Mouse (Mus musculus) stomach, embryonic 15.5 days (tissue): ENCODE data around the gene Ap1s1. TPM values are rescaled to one million over a fixed set of nuclear protein-coding genes. Genes with fewer than 3 reads are reported as not detected.

ENCODE experiments used
- ATAC-seq: fragments of 200-750 bp; cut with Nextera tagmentation; 2 replicates; pipeline ENCODE4 v1.8.0; 2017; ENCODE audit warnings: low read depth, moderate number of reproducible peaks, moderate TSS enrichment; ENCODE audit not compliant: insufficient read depth, low FRiP score
- H3K27ac ChIP-seq: fragments of 300-500 bp; sonication (generic); 2 replicates; pipeline ENCODE4 v1.5.1; 2015; ENCODE audit warnings: mild to moderate bottlenecking, inconsistent platforms
- H3K27me3 ChIP-seq: fragments of 300-500 bp; sonication (generic); replicated peaks from 2 replicates; pipeline ENCODE4 v1.6.1; 2015; ENCODE audit warnings: inconsistent platforms
- H3K36me3 ChIP-seq: fragments of 300-500 bp; sonication (generic); 2 replicates; pipeline ENCODE4 v1.6.1; 2015; ENCODE audit warnings: inconsistent platforms
- H3K4me1 ChIP-seq: fragments of 300-500 bp; sonication (generic); 2 replicates; pipeline ENCODE4 v1.6.1; 2015; ENCODE audit warnings: inconsistent platforms
- H3K4me2 ChIP-seq: fragments of 300-500 bp; sonication (generic); 2 replicates; pipeline ENCODE4 v1.6.1; 2015; ENCODE audit warnings: mild to moderate bottlenecking, inconsistent platforms
- H3K4me3 ChIP-seq: fragments of 300-500 bp; sonication (generic); replicated peaks from 2 replicates; pipeline ENCODE4 v1.5.1; 2015; ENCODE audit warnings: inconsistent platforms
- H3K9ac ChIP-seq: fragments of 300-500 bp; sonication (generic); 2 replicates; pipeline ENCODE4 v1.6.1; 2015; ENCODE audit warnings: inconsistent platforms
- H3K9me3 ChIP-seq: fragments of 300-500 bp; sonication (generic); 2 replicates; pipeline ENCODE4 v1.6.1; 2016; ENCODE audit warnings: inconsistent platforms
- WGBS: fragments of 180-500 bp; shearing (Covaris S2); methylation state at CpG from one replicate; pipeline ENCODE4 v1.1.7; 2015; 5-methylcytosine and 5-hydroxymethylcytosine counted together
- polyA plus RNA-seq: library from polyadenylated mRNA; unstranded; fragments of >200 nt; fragmentation: Nextera tagmentation; extraction: Ambion mirVana; gene quantifications from 2 replicates; pipeline ENCODE4 v1.2.1, GENCODE M21; 2015

The Ap1s1 gene
- polyA plus RNA-seq, 1 experiment from 2014 or later: 211 TPM

DNA sequence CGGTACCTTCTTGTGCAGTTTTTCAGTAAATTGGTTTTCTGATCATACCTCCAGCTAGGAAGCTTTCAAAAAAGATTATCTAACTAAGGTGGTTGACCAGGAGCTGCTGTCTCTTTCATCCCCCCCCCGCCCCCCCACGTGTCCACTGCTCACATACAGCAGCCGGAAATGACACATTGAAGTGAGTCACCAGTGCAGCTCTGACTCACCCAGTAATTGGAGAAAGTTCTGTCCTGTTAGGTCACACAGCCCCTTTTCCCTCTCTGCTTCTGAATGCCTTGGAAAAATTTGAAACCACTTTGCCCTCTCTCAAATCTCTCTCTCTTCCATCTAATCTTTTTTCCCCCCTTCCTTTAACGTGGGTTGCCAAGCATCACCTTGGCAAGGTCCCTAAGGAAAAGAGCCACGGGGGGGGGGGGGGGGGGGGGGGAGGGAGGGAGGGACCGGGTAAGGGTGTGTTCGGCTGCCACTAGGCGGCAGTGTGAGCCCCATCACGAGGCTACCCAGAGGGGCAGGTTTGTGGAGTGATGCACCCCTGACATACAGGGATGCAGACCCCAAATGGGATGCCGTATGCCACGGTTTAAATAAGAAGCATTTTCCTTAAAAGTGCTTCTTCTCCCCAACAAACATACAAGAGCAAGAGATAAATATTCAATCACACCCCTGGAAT lies 16.0 kb upstream of the Ap1s1 start:
- no peak overlapping the region for H3K9ac ChIP-seq
- H3K4me2 ChIP-seq: no peak overlapping the region
- H3K27me3 ChIP-seq: no peaks in the 10 kb centered on the region
- H3K4me1 ChIP-seq: no peaks in the 10 kb centered on the region
- H3K4me3 ChIP-seq: no peak overlapping the region
- WGBS: 22% methylated on average over 10 of the region's 12 CpGs
- no peaks in the 10 kb centered on the region for H3K9me3 ChIP-seq
- no peak for ATAC-seq
- H3K27ac ChIP-seq: no peak overlapping the region
- H3K36me3 ChIP-seq: no peaks in the 10 kb centered on the region

DNA sequence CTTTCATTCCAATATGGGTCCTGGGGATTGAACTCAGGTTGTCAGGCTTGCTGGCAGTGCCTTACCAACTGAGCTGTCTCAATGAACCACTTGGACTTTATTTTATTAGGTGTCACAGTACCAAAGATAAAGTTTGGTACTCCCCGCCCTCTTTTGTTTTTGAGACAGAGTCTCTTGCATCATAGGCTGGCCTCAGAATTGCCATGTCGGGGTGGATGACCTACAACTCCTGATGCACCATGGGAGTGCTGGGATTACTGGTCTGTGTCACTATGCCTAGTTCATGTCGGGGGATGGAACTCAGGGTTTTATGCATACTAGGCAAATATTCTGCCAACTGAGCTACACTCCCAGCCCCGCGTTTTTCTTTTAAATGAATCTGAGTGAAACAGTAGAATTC lies 8.9 kb upstream of the Ap1s1 start:
- Histone ChIP-seq H3K9me3 (no peaks in the 10 kb centered on the region), H3K4me3 (no peak overlapping the region), H3K9ac (no peak overlapping the region), H3K27me3 (0 out of 2 replicates have a peak, but pooled peaks cover 3% of the 10 kb centered on the region), H3K36me3 (no peaks in the 10 kb centered on the region), H3K27ac (no peak overlapping the region), H3K4me2 (no peak overlapping the region), H3K4me1 (no peaks in the 10 kb centered on the region)
- no peak for ATAC-seq
- 83% methylated on average over 5 of the region's 5 CpGs for WGBS

DNA sequence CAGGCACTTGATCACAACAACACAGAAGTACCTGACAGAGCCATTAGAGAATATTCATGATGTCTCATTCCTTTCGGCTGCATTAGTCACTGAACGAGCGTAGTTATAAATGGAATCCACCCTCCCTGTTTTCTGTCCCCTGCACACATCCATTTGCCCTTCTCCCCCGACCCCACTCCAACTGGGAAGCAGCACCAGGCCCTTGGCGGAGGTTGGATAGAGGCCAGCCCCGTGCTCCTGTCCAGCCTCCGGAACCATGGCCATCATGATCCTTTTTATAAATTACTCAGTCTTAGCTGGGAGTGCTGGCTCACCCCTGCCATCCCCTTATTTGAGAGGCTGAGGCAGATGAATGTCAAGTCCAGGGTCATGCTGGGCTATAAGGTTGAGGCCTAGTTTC lies 8.4 kb upstream of the Ap1s1 start:
- Histone ChIP-seq H3K4me1 (no peaks in the 10 kb centered on the region), H3K36me3 (no peaks in the 10 kb centered on the region), H3K9me3 (no peaks in the 10 kb centered on the region), H3K4me3 (no peak overlapping the region), H3K4me2 (no peak overlapping the region), H3K27me3 (0 out of 2 replicates have a peak, but pooled peaks cover 3% of the 10 kb centered on the region), H3K27ac (no peak overlapping the region), H3K9ac (no peak overlapping the region)
- no peak for ATAC-seq
- WGBS: 85% methylated on average over 7 of the region's 7 CpGs

DNA sequence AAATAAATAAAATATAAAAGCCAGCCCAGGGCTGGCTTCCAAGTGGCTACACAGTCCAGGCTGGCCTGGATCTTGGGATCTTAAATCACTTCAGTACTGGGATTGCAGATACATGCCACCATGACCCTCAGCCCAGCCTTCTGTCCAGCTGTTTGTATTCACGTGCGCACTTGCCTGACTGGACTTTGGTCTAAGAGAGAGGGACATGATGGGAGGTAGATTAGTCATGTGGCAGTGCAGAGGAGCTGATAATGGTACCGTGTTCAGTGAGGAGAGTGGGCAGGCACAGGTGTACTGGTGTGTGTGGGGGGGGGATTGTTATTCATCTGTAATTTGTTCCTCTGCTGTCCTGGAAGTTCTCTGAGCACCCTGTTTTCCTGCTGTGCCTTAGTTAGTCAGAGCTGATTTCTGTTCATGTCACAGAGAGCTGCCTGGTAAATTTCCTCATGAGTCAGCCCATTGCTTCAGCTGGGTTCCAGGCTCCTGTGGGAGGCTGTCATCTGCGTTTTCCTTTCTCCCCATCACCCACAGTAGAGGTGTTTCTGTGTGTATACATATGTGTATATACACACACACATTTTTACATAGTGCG lies 6.1 kb upstream of the Ap1s1 start:
- no peak overlapping the region for H3K4me3 ChIP-seq
- no peaks in the 10 kb centered on the region for H3K36me3 ChIP-seq
- H3K9me3 ChIP-seq: no peaks in the 10 kb centered on the region
- no peak overlapping the region for H3K27ac ChIP-seq
- 0 out of 2 replicates have a peak, but pooled peaks have one; percentile 27 for ATAC-seq
- H3K27me3 ChIP-seq: 0 out of 2 replicates have a peak, but pooled peaks cover 3% of the 10 kb centered on the region
- H3K9ac ChIP-seq: no peak overlapping the region
- H3K4me1 ChIP-seq: no peaks in the 10 kb centered on the region
- WGBS: 77% methylated on average over 5 of the region's 5 CpGs
- H3K4me2 ChIP-seq: no peak overlapping the region

DNA sequence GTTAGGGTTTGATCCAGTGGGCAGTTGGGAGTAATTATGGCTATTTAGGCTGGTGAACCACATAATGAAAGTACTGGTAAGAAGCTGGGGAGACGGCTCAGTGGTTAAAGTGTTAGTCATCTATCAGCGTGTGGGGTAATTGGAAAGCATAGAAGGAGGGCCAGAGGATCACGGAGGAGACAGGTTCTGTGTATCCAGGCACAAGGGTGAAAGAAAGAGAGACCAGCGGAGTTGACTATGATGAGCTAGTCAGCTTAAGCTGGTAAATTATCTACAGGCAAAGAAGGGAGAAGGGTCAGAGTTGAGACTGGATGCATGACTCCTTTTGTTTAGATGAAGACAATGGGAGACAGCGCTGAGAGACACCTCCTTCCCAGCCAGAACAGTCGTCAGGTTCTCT lies 5.2 kb upstream of the Ap1s1 start:
- no peak overlapping the region for H3K9ac ChIP-seq
- H3K4me1 ChIP-seq: peaks cover 2% of the 10 kb centered on the region; the same call in 1 of the 2 replicates
- H3K4me2 ChIP-seq: no peak overlapping the region
- WGBS: 48% methylated on average over 6 of the region's 6 CpGs
- no peak overlapping the region for H3K27ac ChIP-seq
- H3K36me3 ChIP-seq: no peaks in the 10 kb centered on the region
- no peaks in the 10 kb centered on the region for H3K9me3 ChIP-seq
- no peak for ATAC-seq
- 0 out of 2 replicates have a peak, but pooled peaks cover 3% of the 10 kb centered on the region for H3K27me3 ChIP-seq
- H3K4me3 ChIP-seq: no peak overlapping the region

DNA sequence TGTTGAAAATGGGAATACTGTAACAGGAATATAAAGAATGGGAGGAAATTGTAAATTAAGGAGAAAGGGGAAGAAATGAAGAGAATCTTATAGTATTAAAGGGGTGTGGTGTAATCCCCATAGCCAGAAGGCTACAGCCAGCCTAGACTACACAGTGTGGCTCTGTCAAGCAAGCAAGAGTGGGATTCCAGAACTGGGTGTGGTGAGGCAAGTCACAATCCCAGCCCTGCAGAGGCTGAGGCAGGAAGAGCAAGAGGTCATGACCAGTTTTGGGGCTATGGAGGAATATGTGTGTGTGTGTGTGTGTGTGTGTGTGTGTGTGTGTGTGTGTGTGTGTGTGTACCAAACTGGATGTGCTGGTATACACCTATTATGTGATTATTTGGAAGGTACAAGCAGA lies 1.1 kb upstream of the Ap1s1 start:
- ATAC-seq: no peak
- peaks cover 8% of the 10 kb centered on the region for H3K4me1 ChIP-seq
- H3K27me3 ChIP-seq: 0 out of 2 replicates have a peak, but pooled peaks cover 3% of the 10 kb centered on the region
- no peak overlapping the region for H3K4me2 ChIP-seq
- no peak overlapping the region for H3K9ac ChIP-seq
- peaks cover 8% of the 10 kb centered on the region; the same call in 1 of the 2 replicates for H3K36me3 ChIP-seq
- no peaks in the 10 kb centered on the region for H3K9me3 ChIP-seq
- no peak overlapping the region for H3K4me3 ChIP-seq
- no peak overlapping the region for H3K27ac ChIP-seq

DNA sequence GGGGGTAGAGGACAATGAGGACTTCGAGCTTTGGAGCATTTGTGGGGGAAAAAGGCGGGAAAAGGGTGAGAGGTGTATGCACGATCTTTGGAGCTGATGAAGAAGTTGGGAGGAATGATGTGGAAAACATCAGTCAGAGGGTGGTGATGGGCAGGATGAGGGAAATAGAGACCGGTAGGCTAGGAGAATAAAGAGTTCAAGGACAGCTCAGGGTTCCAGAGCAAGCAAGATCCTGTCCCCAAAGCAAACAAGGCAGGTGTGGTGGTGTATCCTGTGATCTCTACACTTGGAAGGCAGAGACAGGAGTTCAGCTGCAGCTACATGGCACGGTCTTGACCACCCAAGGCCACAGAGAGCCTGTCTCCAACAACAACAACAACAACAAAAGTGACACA lies 386 bp upstream of the Ap1s1 start:
- Histone ChIP-seq H3K27me3 (0 out of 2 replicates have a peak, but pooled peaks cover 3% of the 10 kb centered on the region), H3K4me3 (peak overlapping the region; percentile 65), H3K4me2 (peak overlapping the region; percentile 80), H3K27ac (no peak overlapping the region), H3K9me3 (no peaks in the 10 kb centered on the region), H3K9ac (no peak overlapping the region), H3K36me3 (peaks cover 14% of the 10 kb centered on the region; the same call in 1 of the 2 replicates), H3K4me1 (peaks cover 8% of the 10 kb centered on the region)
- ATAC-seq: 0 out of 2 replicates have a peak, but pooled peaks have one; percentile 3
- WGBS: 23% methylated on average over 5 of the region's 5 CpGs

DNA sequence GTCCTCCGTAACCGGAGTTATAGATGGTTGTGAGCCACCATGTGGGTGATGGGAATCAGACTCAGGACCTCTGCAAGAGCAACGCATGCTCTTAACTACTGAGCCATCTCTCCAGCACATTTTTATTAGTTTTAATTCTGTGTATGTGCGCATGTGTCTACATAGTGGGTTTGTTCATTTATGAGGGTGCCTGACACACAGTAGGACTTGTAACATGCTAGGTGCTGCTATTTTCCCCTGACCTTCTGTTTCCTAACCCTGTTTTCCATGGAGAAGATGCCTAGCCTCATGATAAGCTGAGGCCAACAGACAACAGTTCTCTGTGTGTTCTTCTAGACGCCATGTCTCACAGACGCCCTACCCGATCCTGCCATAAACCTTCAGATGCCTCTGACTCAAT lies 1.9 kb downstream of the Ap1s1 start:
- H3K4me1 ChIP-seq: peaks cover 8% of the 10 kb centered on the region
- no peak overlapping the region for H3K4me2 ChIP-seq
- 96% methylated on average over 7 of the region's 7 CpGs for WGBS
- peaks cover 26% of the 10 kb centered on the region for H3K36me3 ChIP-seq
- H3K9ac ChIP-seq: no peak overlapping the region
- H3K4me3 ChIP-seq: no peak overlapping the region
- no peak for ATAC-seq
- H3K27me3 ChIP-seq: no peaks in the 10 kb centered on the region
- H3K9me3 ChIP-seq: no peaks in the 10 kb centered on the region
- H3K27ac ChIP-seq: no peak overlapping the region

DNA sequence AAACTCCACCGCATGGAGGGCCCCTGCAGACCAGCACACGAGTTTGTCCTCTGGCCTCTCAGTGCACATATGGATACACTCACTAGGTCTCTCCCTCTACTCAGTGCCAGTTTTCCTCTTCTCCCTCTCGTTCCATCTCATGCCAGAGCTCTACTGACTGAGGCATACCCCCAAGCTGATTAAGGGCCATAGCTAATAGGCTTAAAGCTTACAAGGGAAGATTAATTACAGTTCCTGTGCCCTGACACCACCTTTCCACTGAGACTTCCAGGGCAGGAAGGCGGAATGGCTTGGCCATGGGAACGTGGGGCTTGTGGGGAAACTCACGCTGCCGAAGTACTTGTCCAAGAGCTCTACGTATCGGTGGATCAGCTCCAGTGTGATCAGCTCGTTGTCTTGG lies 4.5 kb downstream of the Ap1s1 start:
- 87% methylated on average over 10 of the region's 10 CpGs for WGBS
- peaks cover 44% of the 10 kb centered on the region for H3K36me3 ChIP-seq

DNA sequence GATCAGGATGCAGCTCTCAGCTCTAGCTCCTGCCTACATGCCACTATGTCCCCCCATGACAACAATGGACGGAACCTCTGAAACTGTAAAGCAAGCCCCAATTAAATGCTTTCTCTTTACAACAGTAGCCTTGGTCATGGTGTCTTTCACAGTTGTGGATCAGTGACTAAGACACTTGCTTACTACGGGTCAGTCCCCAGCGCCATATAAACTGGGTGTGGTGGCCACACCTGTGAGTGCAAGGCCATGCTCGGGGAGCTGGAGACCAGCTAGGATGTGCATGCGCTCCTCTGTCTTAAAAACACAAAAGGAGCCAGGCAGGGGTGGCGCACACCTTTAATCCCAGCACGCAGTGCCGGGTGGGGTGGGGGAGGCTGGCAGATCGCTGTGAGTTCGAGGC lies 6.5 kb downstream of the Ap1s1 start:
- no peaks in the 10 kb centered on the region for H3K4me1 ChIP-seq
- WGBS: 90% methylated on average over 10 of the region's 10 CpGs
- H3K27ac ChIP-seq: no peak overlapping the region
- no peaks in the 10 kb centered on the region for H3K27me3 ChIP-seq
- H3K36me3 ChIP-seq: peaks cover 44% of the 10 kb centered on the region
- no peaks in the 10 kb centered on the region for H3K9me3 ChIP-seq
- H3K4me2 ChIP-seq: no peak overlapping the region
- H3K4me3 ChIP-seq: no peak overlapping the region
- no peak overlapping the region for H3K9ac ChIP-seq
- ATAC-seq: no peak

More for the DNA sequence above, 4.5 kb downstream of the Ap1s1 start:
- Histone ChIP-seq H3K4me3 (no peak overlapping the region), H3K27ac (no peak overlapping the region), H3K27me3 (no peaks in the 10 kb centered on the region), H3K4me1 (peaks cover 8% of the 10 kb centered on the region), H3K9me3 (no peaks in the 10 kb centered on the region), H3K4me2 (no peak overlapping the region), H3K9ac (no peak overlapping the region)
- ATAC-seq: no peak

DNA sequence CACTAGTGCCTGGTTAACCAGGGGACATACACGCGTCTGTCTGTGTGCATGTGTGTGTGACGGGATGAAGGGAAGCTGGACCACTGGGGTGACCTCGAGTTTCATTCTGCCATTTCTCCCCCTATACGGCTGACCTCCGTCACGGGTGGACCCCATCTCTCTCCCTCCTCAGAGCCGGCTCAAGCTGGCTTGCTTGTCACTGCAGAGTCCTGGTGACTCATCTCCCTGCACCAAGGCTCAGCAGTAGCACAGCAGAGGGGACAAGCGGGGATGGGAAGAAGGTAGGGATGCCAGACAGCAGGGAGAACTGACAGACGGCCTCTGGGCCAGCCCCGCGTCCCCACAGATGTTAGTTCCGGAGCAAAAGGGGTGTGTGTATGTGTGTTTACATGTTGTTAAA lies 9.7 kb downstream of the Ap1s1 start:
- H3K36me3 ChIP-seq: peaks cover 30% of the 10 kb centered on the region
- H3K4me3 ChIP-seq: no peak overlapping the region
- H3K27ac ChIP-seq: no peak overlapping the region
- H3K4me1 ChIP-seq: peaks cover 18% of the 10 kb centered on the region
- H3K27me3 ChIP-seq: peaks cover 14% of the 10 kb centered on the region
- ATAC-seq: no peak
- 77% methylated on average over 13 of the region's 13 CpGs for WGBS
- no peak overlapping the region for H3K4me2 ChIP-seq
- no peaks in the 10 kb centered on the region for H3K9me3 ChIP-seq
- no peak overlapping the region for H3K9ac ChIP-seq

DNA sequence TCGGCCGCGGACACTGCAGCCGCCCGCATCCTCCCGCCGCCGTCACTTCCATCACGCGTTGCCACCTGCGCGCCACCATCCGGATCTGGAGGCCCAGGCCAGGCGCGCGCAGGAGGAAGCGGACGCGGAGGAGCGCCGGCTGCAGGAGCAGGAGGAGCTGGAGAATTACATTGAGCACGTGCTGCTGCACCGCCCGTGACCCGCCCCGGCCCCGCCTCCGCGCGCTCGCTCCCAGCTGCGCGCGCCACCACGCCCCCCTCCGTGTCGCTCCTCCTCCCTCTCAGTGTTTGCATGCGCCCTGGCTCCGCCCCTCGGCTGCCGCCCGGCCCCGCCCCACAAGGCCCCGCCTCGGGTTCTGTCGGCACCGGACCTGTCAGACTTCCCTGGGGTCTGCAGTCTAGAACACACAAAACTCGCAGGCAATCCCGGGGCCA lies 13.3 kb downstream of the Ap1s1 start:
- H3K9ac ChIP-seq: peak overlapping the region; percentile 14; the same call in 1 of the 2 replicates
- H3K4me1 ChIP-seq: peaks cover 40% of the 10 kb centered on the region
- peak overlapping the region; percentile 100 for H3K4me2 ChIP-seq
- H3K4me3 ChIP-seq: peak overlapping the region; percentile 47
- peaks cover 7% of the 10 kb centered on the region for H3K36me3 ChIP-seq
- WGBS: under 1% methylated on average over 49 of the region's 49 CpGs
- H3K9me3 ChIP-seq: no peaks in the 10 kb centered on the region
- no peak overlapping the region for H3K27ac ChIP-seq
- ATAC-seq: peak; percentile 80
- peaks cover 48% of the 10 kb centered on the region for H3K27me3 ChIP-seq
